Comparison of ENCODE assay signal across 9 mouse cellular contexts in genomic region chr11:107573847-107574246, GRCm38 (mm10). TPM values are rescaled to one million over a fixed set of nuclear protein-coding genes. Genes with fewer than 3 reads are reported as not detected.
A peak's percentile ranks its signal among the peaks of the same experiment; 100 is the strongest.
DNase-seq lines count a peak whose midpoint lies in the region; ATAC-seq lines count a peak whose summit lies in the region.
"Had no signal": no experiment of that assay in that cellular context is flagged by ENCODE, and none has a peak within 500 bp of the region (broad histone marks: within the 10 kb centered on the region; RNA-seq: fewer than 3 reads in every experiment).

No protein-coding gene starts in this region.

- no peaks in the 10 kb centered on the region for H3K9me3 ChIP-seq in heart, embryonic 15.5 days (replicated peaks)
- no peaks in the 10 kb centered on the region for H3K9me3 ChIP-seq in limb, embryonic 15.5 days

- peaks cover 21% of the 10 kb centered on the region for H3K36me3 ChIP-seq in heart, embryonic 15.5 days
- H3K36me3 ChIP-seq in limb, embryonic 15.5 days = peaks cover 48% of the 10 kb centered on the region

- H3K27ac ChIP-seq in heart, embryonic 15.5 days = peak overlapping the region; percentile 73
- H3K27ac ChIP-seq in limb, embryonic 15.5 days = peak overlapping the region; percentile 22; the same call in 1 of the 2 replicates

- H3K4me3 ChIP-seq in heart, embryonic 15.5 days = no peak overlapping the region
- no peak overlapping the region for H3K4me3 ChIP-seq in limb, embryonic 15.5 days

- DNase-seq in 3T3-L1 (ENCODE audit: low read depth, low spot score) = peak; percentile 75
- peak; percentile 67 to 69 for DNase-seq in adrenal gland, postnatal 36 days
- DNase-seq in testis, postnatal 10 days (ENCODE audit: low spot score) = peak; percentile 49
- DNase-seq in layer of hippocampus, adult 9-10 months (ENCODE audit: low spot score) = no peak
- no peak for DNase-seq in frontal cortex, postnatal 10 days (ENCODE audit: low spot score in 2 of 2)
- DNase-seq in cerebellum, adult 18-20 months = no peak

- peaks cover 41% of the 10 kb centered on the region for H3K4me1 ChIP-seq in heart, embryonic 15.5 days (replicated peaks)
- peaks cover 16% of the 10 kb centered on the region for H3K4me1 ChIP-seq in limb, embryonic 15.5 days

- WGBS in heart, embryonic 15.5 days = 23% methylated on average over 6 of the region's 6 CpGs
- 63% methylated on average over 6 of the region's 6 CpGs for WGBS in limb, embryonic 15.5 days

- peak; percentile 65; the same call in 1 of the 2 replicates for ATAC-seq in heart, embryonic 15.5 days (replicated peaks; ENCODE audit: insufficient number of reproducible peaks, insufficient read depth, low FRiP score, low read depth)
- ATAC-seq in limb, embryonic 15.5 days (ENCODE audit: insufficient number of reproducible peaks, low FRiP score, low TSS enrichment, low read depth) = no peak
- ATAC-seq: Patski had no signal

- peak overlapping the region; percentile 9; the same call in 1 of the 2 replicates for H3K4me2 ChIP-seq in heart, embryonic 15.5 days
- no peak overlapping the region for H3K4me2 ChIP-seq in limb, embryonic 15.5 days

- no peaks in the 10 kb centered on the region for H3K27me3 ChIP-seq in heart, embryonic 15.5 days
- no peaks in the 10 kb centered on the region for H3K27me3 ChIP-seq in limb, embryonic 15.5 days
- H3K27me3 ChIP-seq: Patski had no signal

- H3K9ac ChIP-seq in heart, embryonic 15.5 days = no peak overlapping the region
- H3K9ac ChIP-seq in limb, embryonic 15.5 days = no peak overlapping the region

RNA-seq across cellular contexts. Expression of gene Helz, which starts 26.1 kb away (rescaled TPM):
- total RNA-seq in adrenal gland, postnatal 36 days (2021) = 10 to 100 TPM; 27.3 to 32.2 TPM
- polyA plus RNA-seq in heart, embryonic 15.5 days (2015; fragmentation: Nextera tagmentation; extraction: Ambion mirVana) = 11.7 and 16.2 TPM in 2 replicates
- 18.3 and 20.3 TPM in 2 replicates for polyA plus RNA-seq in limb, embryonic 15.5 days (2015; fragmentation: Nextera tagmentation; extraction: Ambion mirVana)

Comparison
In these comparisons a context has a peak if more than half of its experiments do, and no peak if none do; other contexts are left out.
1. DNase-seq: peak in 3T3-L1 (single experiment), adrenal gland, postnatal 36 days (2 of 2) and testis, postnatal 10 days (single experiment); none in layer of hippocampus, adult 9-10 months (single experiment), frontal cortex, postnatal 10 days (0 of 2) and cerebellum, adult 18-20 months (0 of 2).